Comparison of ENCODE assay signal across 11 mouse cellular contexts in genomic region chr14:54616226-54616825, GRCm38 (mm10). TPM values are rescaled to one million over a fixed set of nuclear protein-coding genes. Genes with fewer than 3 reads are reported as not detected.
A peak's percentile ranks its signal among the peaks of the same experiment; 100 is the strongest.
DNase-seq lines count a peak whose midpoint lies in the region; ATAC-seq lines count a peak whose summit lies in the region.
"Had no signal": no experiment of that assay in that cellular context is flagged by ENCODE, and none has a peak within 500 bp of the region (broad histone marks: within the 10 kb centered on the region; RNA-seq: fewer than 3 reads in every experiment).

No protein-coding gene starts in this region.

- peaks cover 19% of the 10 kb centered on the region for H3K4me1 ChIP-seq in midbrain, embryonic 13.5 days (replicated peaks)
- peaks cover 11% of the 10 kb centered on the region for H3K4me1 ChIP-seq in midbrain, embryonic 16.5 days (ENCODE audit: control insufficient read depth, insufficient read depth, low read length)
- H3K4me1 ChIP-seq in liver, embryonic 11.5 days (replicated peaks; ENCODE audit: control insufficient read depth, insufficient read depth, low read length), result peaks cover 6% of the 10 kb centered on the region

- no peak overlapping the region for H3K9ac ChIP-seq in midbrain, embryonic 13.5 days (replicated peaks)
- no peak overlapping the region for H3K9ac ChIP-seq in midbrain, embryonic 16.5 days (ENCODE audit: low read depth, low read length)
- H3K9ac ChIP-seq in liver, embryonic 11.5 days (ENCODE audit: low read depth, low read length), result no peak overlapping the region

- DNase-seq in heart, adult 11 months, result peak; percentile 91
- no peak for DNase-seq in heart, postnatal 14 days
- no peak for DNase-seq in liver, embryonic 11.5 days (ENCODE audit: low spot score)
- DNase-seq in urinary bladder, adult 2 months (ENCODE audit: low spot score), result no peak
- DNase-seq in thymus, postnatal 36 days, result no peak
- no peak for DNase-seq in gastrocnemius, postnatal 14 days
- DNase-seq: cerebellum, adult 18-20 months had no signal

- no peak for ATAC-seq in midbrain, embryonic 13.5 days
- no peak for ATAC-seq in midbrain, embryonic 16.5 days
- no peak for ATAC-seq in liver, embryonic 11.5 days (replicated peaks; ENCODE audit: low FRiP score)

- peak overlapping the region; percentile 86; the same call in 1 of the 2 replicates for H3K4me3 ChIP-seq in midbrain, embryonic 13.5 days (replicated peaks)
- H3K4me3 ChIP-seq in midbrain, embryonic 16.5 days (ENCODE audit: low read depth, low read length), result no peak overlapping the region
- H3K4me3 ChIP-seq in liver, embryonic 11.5 days (ENCODE audit: low read depth, low read length), result peak overlapping the region; percentile 71; the same call in 1 of the 2 replicates

- no peak overlapping the region for H3K27ac ChIP-seq in midbrain, embryonic 13.5 days
- no peak overlapping the region for H3K27ac ChIP-seq in midbrain, embryonic 16.5 days (ENCODE audit: low read length)
- H3K27ac ChIP-seq in liver, embryonic 11.5 days (ENCODE audit: low read depth, low read length), result no peak overlapping the region

- peak overlapping the region; percentile 82 for H3K4me2 ChIP-seq in midbrain, embryonic 13.5 days (replicated peaks)
- H3K4me2 ChIP-seq in midbrain, embryonic 16.5 days (ENCODE audit: low read length), result no peak overlapping the region; the same call in 1 of the 2 replicates
- H3K4me2 ChIP-seq in liver, embryonic 11.5 days, result peak overlapping the region; percentile 77

- intact Hi-C loops in heart, postnatal 14 days (cut with DNase I), result no loop called here
- intact Hi-C loops in gastrocnemius, postnatal 14 days (cut with DNase I; ENCODE audit: low total_unique reads), result no loop called here

- 94% methylated on average over 16 of the region's 16 CpGs for WGBS in midbrain, embryonic 13.5 days
- WGBS in midbrain, embryonic 16.5 days, result 93% methylated on average over 16 of the region's 16 CpGs
- 88% methylated on average over 16 of the region's 16 CpGs for WGBS in liver, embryonic 11.5 days

- no peaks in the 10 kb centered on the region for H3K9me3 ChIP-seq in midbrain, embryonic 13.5 days
- H3K9me3 ChIP-seq in midbrain, embryonic 16.5 days (replicated peaks; ENCODE audit: control insufficient read depth, low read length, poor library complexity, severe bottlenecking), result no peaks in the 10 kb centered on the region
- H3K9me3 ChIP-seq in liver, embryonic 11.5 days (ENCODE audit: control insufficient read depth, low read length), result no peaks in the 10 kb centered on the region

- no peaks in the 10 kb centered on the region for H3K27me3 ChIP-seq in midbrain, embryonic 13.5 days
- no peaks in the 10 kb centered on the region for H3K27me3 ChIP-seq in midbrain, embryonic 16.5 days (ENCODE audit: control insufficient read depth, insufficient read depth, low read depth, low read length)
- H3K27me3 ChIP-seq in liver, embryonic 11.5 days (replicated peaks; ENCODE audit: control insufficient read depth, insufficient read depth, low read length), result no peaks in the 10 kb centered on the region

- peaks cover 37% of the 10 kb centered on the region for H3K36me3 ChIP-seq in midbrain, embryonic 13.5 days
- H3K36me3 ChIP-seq in midbrain, embryonic 16.5 days (ENCODE audit: control insufficient read depth, insufficient read depth, low read length), result peaks cover 7% of the 10 kb centered on the region; the same call in 1 of the 2 replicates
- H3K36me3 ChIP-seq in liver, embryonic 11.5 days (ENCODE audit: control insufficient read depth, insufficient read depth, low read length), result peaks cover 24% of the 10 kb centered on the region

RNA-seq across cellular contexts. Expression of gene Psmb5, which starts 1.5 kb away (rescaled TPM):
- 100 to 1,000 TPM; 186 to 196 TPM for total RNA-seq in heart, postnatal 14 days (2021)
- 438 and 468 TPM in 2 replicates for polyA plus RNA-seq in midbrain, embryonic 13.5 days (2015; fragmentation: Nextera tagmentation; extraction: Ambion mirVana)
- 412 and 432 TPM in 2 replicates for polyA plus RNA-seq in midbrain, embryonic 16.5 days (2015; fragmentation: Nextera tagmentation; extraction: Ambion mirVana)
- 411 and 417 TPM in 2 replicates for polyA plus RNA-seq in liver, embryonic 11.5 days (2014; fragmentation: Nextera tagmentation; extraction: Ambion mirVana)
- polyA plus RNA-seq in urinary bladder, adult 2 months (2012; rRNA removed), result 146 and 179 TPM in 2 replicates
- 100 to 1,000 TPM; 196 to 203 TPM for total RNA-seq in gastrocnemius, postnatal 14 days (2021)

RNA-seq across cellular contexts. Expression of gene Psmb11, which starts 4.9 kb away (rescaled TPM):
- 1 to 10 TPM in 1 of 2 experiments, not detected in 1; 1.1 TPM for total RNA-seq in heart, postnatal 14 days (2021)
- 0.15 TPM in 1 of 2 replicates, not detected in the other for polyA plus RNA-seq in midbrain, embryonic 13.5 days (2015; fragmentation: Nextera tagmentation; extraction: Ambion mirVana)
- polyA plus RNA-seq in midbrain, embryonic 16.5 days (2015; fragmentation: Nextera tagmentation; extraction: Ambion mirVana), result 0.06 TPM in 1 of 2 replicates, not detected in the other
- polyA plus RNA-seq in liver, embryonic 11.5 days (2014; fragmentation: Nextera tagmentation; extraction: Ambion mirVana), result not detected in 2 replicates
- polyA plus RNA-seq in urinary bladder, adult 2 months (2012; rRNA removed), result not detected in 2 replicates
- not detected for total RNA-seq in gastrocnemius, postnatal 14 days (2021)

RNA-seq across cellular contexts. Expression of gene 4931414P19Rik, which starts 10.5 kb away (rescaled TPM):
- 1 to 10 TPM; 5.0 to 6.0 TPM for total RNA-seq in heart, postnatal 14 days (2021)
- polyA plus RNA-seq in midbrain, embryonic 13.5 days (2015; fragmentation: Nextera tagmentation; extraction: Ambion mirVana), result 8.7 and 9.3 TPM in 2 replicates
- polyA plus RNA-seq in midbrain, embryonic 16.5 days (2015; fragmentation: Nextera tagmentation; extraction: Ambion mirVana), result 5.2 and 5.6 TPM in 2 replicates
- 5.6 and 5.8 TPM in 2 replicates for polyA plus RNA-seq in liver, embryonic 11.5 days (2014; fragmentation: Nextera tagmentation; extraction: Ambion mirVana)
- polyA plus RNA-seq in urinary bladder, adult 2 months (2012; rRNA removed), result 9.0 and 9.4 TPM in 2 replicates
- total RNA-seq in gastrocnemius, postnatal 14 days (2021), result 1 to 10 TPM; 2.9 to 3.3 TPM

RNA-seq across cellular contexts. Expression of gene Gm17606, which starts 24.4 kb away (rescaled TPM):
- total RNA-seq in heart, postnatal 14 days (2021), result not detected
- polyA plus RNA-seq in midbrain, embryonic 13.5 days (2015; fragmentation: Nextera tagmentation; extraction: Ambion mirVana), result not detected in 2 replicates
- not detected in 2 replicates for polyA plus RNA-seq in midbrain, embryonic 16.5 days (2015; fragmentation: Nextera tagmentation; extraction: Ambion mirVana)
- not detected in 2 replicates for polyA plus RNA-seq in liver, embryonic 11.5 days (2014; fragmentation: Nextera tagmentation; extraction: Ambion mirVana)
- polyA plus RNA-seq in urinary bladder, adult 2 months (2012; rRNA removed), result not detected in 2 replicates
- total RNA-seq in gastrocnemius, postnatal 14 days (2021), result not detected
- total RNA-seq: left cerebral cortex, adult 8-10 months had no signal
- polyA plus RNA-seq: stomach, embryonic 14.5 days had no signal

RNA-seq across cellular contexts. Expression of gene Cdh24, which starts 24.8 kb away (rescaled TPM):
- total RNA-seq in heart, postnatal 14 days (2021), result 1 to 10 TPM; 1.1 to 1.6 TPM
- polyA plus RNA-seq in midbrain, embryonic 13.5 days (2015; fragmentation: Nextera tagmentation; extraction: Ambion mirVana), result 9.5 and 12.3 TPM in 2 replicates
- 9.6 and 11.2 TPM in 2 replicates for polyA plus RNA-seq in midbrain, embryonic 16.5 days (2015; fragmentation: Nextera tagmentation; extraction: Ambion mirVana)
- 1.7 and 1.9 TPM in 2 replicates for polyA plus RNA-seq in liver, embryonic 11.5 days (2014; fragmentation: Nextera tagmentation; extraction: Ambion mirVana)
- polyA plus RNA-seq in urinary bladder, adult 2 months (2012; rRNA removed), result 1.5 and 1.6 TPM in 2 replicates
- under 1 TPM; 0.53 to 0.55 TPM for total RNA-seq in gastrocnemius, postnatal 14 days (2021)
